In genomic region chr11:85233676-85234210, GRCm38 (mm10) we compare ENCODE assay signal across 8 mouse cellular contexts. TPM values are rescaled to one million over a fixed set of nuclear protein-coding genes. Genes with fewer than 3 reads are reported as not detected.
DNase-seq lines count a peak whose midpoint lies in the region; ATAC-seq lines count a peak whose summit lies in the region.

No protein-coding gene starts in this region.

- no peaks in the 10 kb centered on the region for H3K27me3 ChIP-seq in kidney, embryonic 15.5 days
- no peaks in the 10 kb centered on the region for H3K27me3 ChIP-seq in hindbrain, embryonic 10.5 days (ENCODE audit: insufficient read depth, poor library complexity, severe bottlenecking)

- no peak for ATAC-seq in kidney, embryonic 15.5 days (replicated peaks; ENCODE audit: low FRiP score)
- no peak for ATAC-seq in cerebellum, adult (ENCODE audit: insufficient number of reproducible peaks, low FRiP score, low TSS enrichment)

- peak overlapping the region; percentile 99 for H3K27ac ChIP-seq in kidney, embryonic 15.5 days
- H3K27ac ChIP-seq in hindbrain, embryonic 10.5 days, result peak overlapping the region; percentile 99

- H3K9ac ChIP-seq in kidney, embryonic 15.5 days, result peak overlapping the region; percentile 98

- H3K4me2 ChIP-seq in kidney, embryonic 15.5 days, result peak overlapping the region; percentile 75

- peak overlapping the region; percentile 97 for H3K4me3 ChIP-seq in kidney, embryonic 15.5 days (replicated peaks)
- peak overlapping the region; percentile 95 for H3K4me3 ChIP-seq in hindbrain, embryonic 10.5 days

- peaks cover 13% of the 10 kb centered on the region for H3K4me1 ChIP-seq in kidney, embryonic 15.5 days
- H3K4me1 ChIP-seq in hindbrain, embryonic 10.5 days (replicated peaks), result peaks cover 13% of the 10 kb centered on the region

- 7% methylated on average over 9 of the region's 9 CpGs for WGBS in kidney, embryonic 15.5 days
- 21% methylated on average over 9 of the region's 9 CpGs for WGBS in hindbrain, embryonic 10.5 days

- intact Hi-C loops in left cerebral cortex, postnatal 4 days (cut with DNase I), result no loop called here

- no peak for DNase-seq in kidney, adult 11 months
- DNase-seq in brain, adult 2 months (ENCODE audit: low read depth, low spot score), result peak; percentile 37
- DNase-seq in hindbrain, embryonic 10.5 days (ENCODE audit: low spot score), result no peak
- peak; percentile 11 for DNase-seq in lung, postnatal 10 days
- DNase-seq in layer of hippocampus, postnatal 36 days, result no peak
- DNase-seq in left cerebral cortex, postnatal 4 days, result no peak

- peaks cover 32% of the 10 kb centered on the region for H3K36me3 ChIP-seq in kidney, embryonic 15.5 days
- H3K36me3 ChIP-seq in hindbrain, embryonic 10.5 days, result peaks cover 43% of the 10 kb centered on the region

- no peaks in the 10 kb centered on the region for H3K9me3 ChIP-seq in kidney, embryonic 15.5 days (replicated peaks)
- H3K9me3 ChIP-seq in hindbrain, embryonic 10.5 days, result no peaks in the 10 kb centered on the region

RNA-seq across cellular contexts. Expression of gene Appbp2, which starts 1.2 kb away (rescaled TPM):
- polyA plus RNA-seq in kidney, embryonic 15.5 days (2015; fragmentation: Nextera tagmentation; extraction: Ambion mirVana), result 45.4 and 46.7 TPM in 2 replicates
- 38.7 and 45.0 TPM in 2 replicates for polyA plus RNA-seq in hindbrain, embryonic 10.5 days (2016; fragmentation: Nextera tagmentation; extraction: Ambion mirVana)
- 10 to 100 TPM; 51.5 to 52.7 TPM for total RNA-seq in layer of hippocampus, postnatal 36 days (2021)
- 10 to 100 TPM; 63.7 to 66.3 TPM for total RNA-seq in left cerebral cortex, postnatal 4 days (2021)

Comparison
In these comparisons a context has a peak if more than half of its experiments do, and no peak if none do; other contexts are left out.
1. DNase-seq: peak in brain, adult 2 months (single experiment) and lung, postnatal 10 days (single experiment); none in kidney, adult 11 months (single experiment), hindbrain, embryonic 10.5 days (single experiment), layer of hippocampus, postnatal 36 days (0 of 2) and left cerebral cortex, postnatal 4 days (single experiment).